Mouse (Mus musculus): ENCODE measurements around the gene Iqcd. TPM values are rescaled to one million over a fixed set of nuclear protein-coding genes. Genes with fewer than 3 reads are reported as not detected.

Iqcd gene
- polyA plus RNA-seq, 1 experiment from 2014 or later = 1.7 TPM

DNA sequence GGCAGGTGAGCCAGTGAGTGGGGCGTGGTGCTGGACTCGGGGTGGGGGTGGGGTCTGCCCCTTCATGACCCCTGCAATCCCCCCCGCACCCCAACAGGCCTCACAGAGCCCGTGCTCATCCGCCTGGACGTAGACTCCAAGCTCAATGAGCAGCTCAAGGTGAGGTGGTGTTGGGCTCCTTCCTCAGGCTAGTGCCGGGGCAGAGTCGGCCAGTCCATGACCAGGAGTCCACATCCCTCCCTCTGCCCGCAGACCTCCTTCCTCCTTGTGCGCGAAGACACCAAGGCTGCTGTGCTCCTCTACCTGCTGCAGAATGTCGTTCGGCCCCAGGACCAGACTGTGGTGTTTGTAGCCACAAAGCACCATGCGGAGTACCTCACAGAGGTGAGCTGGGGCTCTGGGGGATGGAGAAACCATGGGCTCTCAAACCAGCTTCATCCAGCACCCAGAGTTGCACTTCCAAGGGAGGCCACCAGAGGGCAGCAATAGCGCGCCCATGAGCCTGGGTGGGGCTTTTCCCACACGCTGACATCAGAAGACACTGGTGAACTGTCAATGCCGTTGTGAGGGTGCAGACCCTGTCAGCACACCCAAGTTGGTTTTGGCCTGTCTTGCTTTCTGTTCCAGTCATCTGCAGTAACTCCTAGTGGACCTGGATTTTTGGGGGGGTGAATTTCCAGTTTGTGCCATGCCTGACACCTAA lies 31.7 kb downstream of the Iqcd start:
- peak; percentile 59 for DNase-seq (ENCODE audit: low spot score)

GRCm38 (mm10) chr5:120621078-120621765 lies 32.4 kb downstream of the Iqcd start:
- Histone ChIP-seq H3K4me3 (ENCODE audit: low read depth, low read length) (no peak overlapping the region), H3K9me3 (ENCODE audit: low read length) (no peaks in the 10 kb centered on the region), H3K9ac (replicated peaks; ENCODE audit: low read depth) (no peak overlapping the region), H3K4me1 (ENCODE audit: insufficient read depth, low read depth, low read length) (no peaks in the 10 kb centered on the region), H3K27ac (ENCODE audit: low read length) (no peak overlapping the region), H3K27me3 (replicated peaks; ENCODE audit: insufficient read depth, low read length) (no peaks in the 10 kb centered on the region), H3K36me3 (ENCODE audit: insufficient read depth, low read length) (peaks cover 48% of the 10 kb centered on the region), H3K4me2 (replicated peaks; ENCODE audit: low read depth, low read length) (no peak overlapping the region)
- ATAC-seq = no peak
- no peak for DNase-seq (ENCODE audit: low spot score)
- 89% methylated on average over 23 of the region's 23 CpGs for WGBS
- TF ChIP-seq CTCF (IDR thresholded peaks at IDR 0.05) (no peak), EP300 (IDR thresholded peaks at IDR 0.05) (no peak)

More for the DNA sequence above, 31.7 kb downstream of the Iqcd start:
- Histone ChIP-seq H3K36me3 (ENCODE audit: insufficient read depth, low read length) (peaks cover 48% of the 10 kb centered on the region), H3K4me3 (ENCODE audit: low read depth, low read length) (no peak overlapping the region), H3K27ac (ENCODE audit: low read length) (no peak overlapping the region), H3K27me3 (replicated peaks; ENCODE audit: insufficient read depth, low read length) (no peaks in the 10 kb centered on the region), H3K9ac (replicated peaks; ENCODE audit: low read depth) (no peak overlapping the region), H3K4me2 (replicated peaks; ENCODE audit: low read depth, low read length) (no peak overlapping the region), H3K9me3 (ENCODE audit: low read length) (no peaks in the 10 kb centered on the region), H3K4me1 (ENCODE audit: insufficient read depth, low read depth, low read length) (no peaks in the 10 kb centered on the region)
- peak; percentile 96 for TF ChIP-seq CTCF (IDR thresholded peaks at IDR 0.05)
- TF ChIP-seq EP300 (IDR thresholded peaks at IDR 0.05) = no peak
- peak; percentile 25; the same call in 1 of the 2 replicates for ATAC-seq
- 70% methylated on average over 17 of the region's 18 CpGs for WGBS

DNA sequence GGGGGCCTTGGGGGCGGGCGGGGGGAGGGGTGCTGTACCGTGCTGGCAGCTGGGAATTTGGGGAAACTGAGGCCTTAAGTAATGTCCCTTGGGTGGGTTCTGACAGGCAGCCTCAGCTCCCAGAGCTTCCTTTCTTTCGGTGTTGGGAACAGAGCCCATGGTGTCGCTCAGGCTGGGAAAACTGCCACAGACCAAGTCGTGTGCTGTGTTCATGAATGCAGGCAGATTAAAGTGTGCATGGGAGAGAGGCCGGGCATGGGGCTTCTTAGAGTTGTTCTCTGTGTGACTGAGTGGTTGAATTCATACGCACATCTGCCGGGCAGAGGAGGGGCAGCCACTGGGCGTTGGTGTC lies 33.0 kb downstream of the Iqcd start:
- peaks cover 53% of the 10 kb centered on the region for H3K36me3 ChIP-seq (ENCODE audit: insufficient read depth, low read length)

DNA sequence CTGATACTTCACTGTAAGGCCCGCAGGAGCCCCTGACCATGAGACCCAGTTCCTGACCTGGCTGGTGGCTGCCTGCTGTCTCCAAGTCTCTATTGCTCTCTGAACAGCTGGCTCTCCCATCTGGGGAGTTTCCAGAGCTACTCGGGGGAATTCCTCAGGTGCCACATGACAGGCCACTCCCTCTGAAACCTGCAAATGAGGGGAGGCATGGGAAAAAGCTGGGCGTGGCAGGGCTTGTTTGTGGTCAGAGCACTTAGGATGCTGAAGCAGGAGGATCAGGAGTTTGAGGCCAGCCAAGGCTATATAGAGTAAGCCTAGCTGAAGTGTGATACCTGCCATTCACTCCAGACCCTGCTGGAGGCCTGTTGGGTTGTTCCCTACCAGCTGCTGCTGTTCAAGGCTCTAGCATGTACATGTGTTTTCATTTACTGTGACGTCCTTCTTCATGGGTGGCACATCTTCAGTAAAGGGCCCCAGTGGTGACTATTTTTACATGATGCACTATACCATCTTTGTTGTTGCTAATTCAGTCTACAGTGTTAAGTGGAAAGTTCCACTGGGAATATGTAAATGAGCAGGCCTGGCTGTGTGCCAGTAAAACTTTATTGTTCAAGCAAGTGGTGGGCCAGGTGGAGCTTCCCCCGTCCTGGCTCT lies 33.5 kb downstream of the Iqcd start:
- Histone ChIP-seq H3K36me3 (ENCODE audit: insufficient read depth, low read length) (peaks cover 58% of the 10 kb centered on the region), H3K4me1 (ENCODE audit: insufficient read depth, low read depth, low read length) (no peaks in the 10 kb centered on the region), H3K27ac (ENCODE audit: low read length) (no peak overlapping the region), H3K4me2 (replicated peaks; ENCODE audit: low read depth, low read length) (no peak overlapping the region), H3K9ac (replicated peaks; ENCODE audit: low read depth) (no peak overlapping the region), H3K4me3 (ENCODE audit: low read depth, low read length) (no peak overlapping the region), H3K27me3 (replicated peaks; ENCODE audit: insufficient read depth, low read length) (no peaks in the 10 kb centered on the region), H3K9me3 (ENCODE audit: low read length) (no peaks in the 10 kb centered on the region)
- no peak for DNase-seq (ENCODE audit: low spot score)
- 68% methylated on average over 5 of the region's 5 CpGs for WGBS
- TF ChIP-seq CTCF (IDR thresholded peaks at IDR 0.05) = no peak
- TF ChIP-seq EP300 (IDR thresholded peaks at IDR 0.05) = no peak
- no peak for ATAC-seq

More for the DNA sequence above, 33.0 kb downstream of the Iqcd start:
- Histone ChIP-seq H3K9ac (replicated peaks; ENCODE audit: low read depth) (no peak overlapping the region), H3K4me3 (ENCODE audit: low read depth, low read length) (no peak overlapping the region), H3K4me1 (ENCODE audit: insufficient read depth, low read depth, low read length) (no peaks in the 10 kb centered on the region), H3K27me3 (replicated peaks; ENCODE audit: insufficient read depth, low read length) (no peaks in the 10 kb centered on the region), H3K9me3 (ENCODE audit: low read length) (no peaks in the 10 kb centered on the region), H3K27ac (ENCODE audit: low read length) (no peak overlapping the region), H3K4me2 (replicated peaks; ENCODE audit: low read depth, low read length) (no peak overlapping the region)
- TF ChIP-seq EP300 (IDR thresholded peaks at IDR 0.05) (no peak), CTCF (IDR thresholded peaks at IDR 0.05) (no peak)
- ATAC-seq = no peak
- 91% methylated on average over 10 of the region's 10 CpGs for WGBS
- no peak for DNase-seq (ENCODE audit: low spot score)

DNA sequence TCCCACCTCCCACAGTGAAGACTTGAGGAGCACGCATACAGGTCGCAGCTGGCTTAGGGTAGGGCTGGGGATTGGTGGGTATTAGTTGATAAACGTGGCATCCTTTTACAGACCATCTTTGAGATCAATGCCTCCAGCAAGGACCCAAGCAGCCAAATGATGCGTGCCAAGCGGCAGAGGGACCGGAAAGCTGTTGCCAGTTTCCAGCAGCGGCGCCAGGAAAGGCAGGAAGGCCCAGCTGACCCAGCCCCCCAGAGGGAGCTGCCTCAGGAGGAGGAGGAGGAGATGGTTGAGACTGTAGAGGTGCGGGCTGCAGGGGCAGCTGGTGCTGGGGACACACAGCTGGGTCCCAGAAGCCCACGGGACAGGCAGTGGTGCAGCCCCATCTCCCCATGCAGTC lies 35.6 kb downstream of the Iqcd start:
- ATAC-seq (no peak), DNase-seq (ENCODE audit: low spot score) (no peak)
- TF ChIP-seq EP300 (IDR thresholded peaks at IDR 0.05) (no peak), CTCF (IDR thresholded peaks at IDR 0.05) (no peak)
- Histone ChIP-seq H3K4me2 (replicated peaks; ENCODE audit: low read depth, low read length) (no peak overlapping the region), H3K9me3 (ENCODE audit: low read length) (no peaks in the 10 kb centered on the region), H3K4me1 (ENCODE audit: insufficient read depth, low read depth, low read length) (no peaks in the 10 kb centered on the region), H3K36me3 (ENCODE audit: insufficient read depth, low read length) (peaks cover 57% of the 10 kb centered on the region), H3K9ac (replicated peaks; ENCODE audit: low read depth) (no peak overlapping the region), H3K27ac (ENCODE audit: low read length) (no peak overlapping the region), H3K4me3 (ENCODE audit: low read depth, low read length) (no peak overlapping the region), H3K27me3 (replicated peaks; ENCODE audit: insufficient read depth, low read length) (no peaks in the 10 kb centered on the region)
- 91% methylated on average over 10 of the region's 10 CpGs for WGBS

- H3K4me3 ChIP-seq (ENCODE audit: low read depth, low read length) = no peak overlapping the region
- no peaks in the 10 kb centered on the region for H3K4me1 ChIP-seq (ENCODE audit: insufficient read depth, low read depth, low read length)
- no peaks in the 10 kb centered on the region for H3K27me3 ChIP-seq (replicated peaks; ENCODE audit: insufficient read depth, low read length)
- H3K4me2 ChIP-seq (replicated peaks; ENCODE audit: low read depth, low read length) = no peak overlapping the region
- 50% methylated on average over 15 of the region's 19 CpGs for WGBS
- no peaks in the 10 kb centered on the region for H3K9me3 ChIP-seq (ENCODE audit: low read length)
- peak; percentile 72 for ATAC-seq
- peaks cover 42% of the 10 kb centered on the region for H3K36me3 ChIP-seq (ENCODE audit: insufficient read depth, low read length)
- H3K9ac ChIP-seq (replicated peaks; ENCODE audit: low read depth) = no peak overlapping the region
- TF ChIP-seq EP300 (IDR thresholded peaks at IDR 0.05) = no peak
- TF ChIP-seq CTCF (IDR thresholded peaks at IDR 0.05) = no peak
- peak; percentile 40 for DNase-seq (ENCODE audit: low spot score)
- no peak overlapping the region for H3K27ac ChIP-seq (ENCODE audit: low read length)
Observed at GRCm38 (mm10) chr5:120626399-120626798, 37.6 kb downstream of the Iqcd start.
